Mouse (Mus musculus) megakaryocyte, adult 5-6 weeks (primary cell): ENCODE measurements around the gene Manf. TPM values are rescaled to one million over a fixed set of nuclear protein-coding genes. Genes with fewer than 3 reads are reported as not detected.

ENCODE experiments used
- ATAC-seq: 2 replicates; pipeline ENCODE4 v1.8.0; 2016; ENCODE audit warnings: mild to moderate bottlenecking, inconsistent platforms; ENCODE audit not compliant: poor library complexity, severe bottlenecking
- total RNA-seq, 2 experiments: library from RNA; stranded (forward) in 1 of 2; stranded (reverse) in 1 of 2; fragments of 153-499, 151-499 nt in 1 of 2; fragments of 221-1000, 200-1000 nt in 1 of 2; gene quantifications; 2 replicates each; pipeline versions ENCODE4 v1.2.3 to v1.2.4; 2015 to 2017

Gene Manf
- total RNA-seq (2015) = 220 and 229 TPM in 2 replicates
- total RNA-seq (2017) = 186 and 189 TPM in 2 replicates

DNA sequence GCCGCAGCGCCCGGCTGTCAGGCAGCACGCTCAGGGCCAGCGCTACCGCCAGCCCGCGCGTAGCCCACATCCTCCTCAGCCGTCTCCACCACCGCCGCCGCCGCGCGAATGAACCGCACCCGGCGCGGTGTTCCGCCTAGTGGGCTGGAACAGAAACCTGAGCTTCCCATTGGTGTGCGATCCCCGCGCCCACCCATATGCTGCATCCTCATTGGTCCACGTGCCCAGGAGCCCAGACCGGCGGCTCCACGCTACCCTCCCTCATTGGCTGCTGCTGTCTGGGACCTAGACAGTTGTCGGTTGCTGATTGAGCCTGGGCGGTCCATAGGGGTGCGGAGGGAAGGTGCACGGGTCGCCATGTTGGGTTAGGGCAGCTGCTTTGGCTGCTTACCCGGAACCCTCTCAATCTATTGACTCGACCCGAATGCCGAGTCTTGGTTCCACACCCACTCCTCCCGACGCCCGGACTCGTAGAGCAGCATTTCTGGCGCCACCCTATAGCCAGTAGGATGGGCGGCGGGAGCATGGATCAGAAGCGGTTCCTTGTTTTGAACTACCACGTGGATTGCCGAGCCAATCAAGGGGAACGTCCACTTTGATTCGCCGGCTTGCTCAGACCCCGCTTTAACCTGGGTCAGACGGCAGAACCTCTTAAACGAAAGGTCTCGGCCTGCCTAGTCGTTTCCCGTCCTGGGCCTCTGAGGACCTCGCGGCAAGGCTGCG lies at the start of gene Manf:
Gene Manf, minus strand, starts transcription at position 151 of the 723 bp plus-strand sequence.
- ATAC-seq = peak; percentile 82

- ATAC-seq = no peak
Observed at GRCm38 (mm10) chr9:106934998-106935397, 43.2 kb upstream of the Manf start.

GRCm38 (mm10) chr9:106914878-106915277 lies 23.1 kb upstream of the Manf start:
- ATAC-seq = no peak

- ATAC-seq = no peak
Observed at GRCm38 (mm10) chr9:106913759-106914158, 22.0 kb upstream of the Manf start.

DNA sequence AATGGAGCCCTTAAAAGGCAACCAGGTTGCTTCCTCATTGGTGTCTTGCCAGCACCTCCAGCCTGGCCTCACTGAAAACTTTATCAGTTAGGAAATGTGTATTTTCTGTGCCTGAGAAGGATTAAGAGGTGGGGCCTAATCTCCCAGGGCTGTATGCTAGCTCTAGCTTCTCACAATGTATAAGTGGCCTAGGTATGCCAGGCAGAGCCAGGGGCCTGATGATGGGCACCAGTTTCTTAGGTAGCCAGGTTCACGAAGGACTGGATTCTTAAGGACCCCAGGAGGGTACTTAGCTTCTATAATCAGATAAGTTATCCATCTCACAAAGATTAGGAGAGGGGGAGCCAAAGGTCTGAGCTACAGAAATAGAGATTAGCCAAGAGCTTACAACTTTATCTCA lies 19.8 kb upstream of the Manf start:
- ATAC-seq = no peak

- peak; percentile 82 for ATAC-seq
Observed at GRCm38 (mm10) chr9:106908715-106909114, 16.9 kb upstream of the Manf start.

DNA sequence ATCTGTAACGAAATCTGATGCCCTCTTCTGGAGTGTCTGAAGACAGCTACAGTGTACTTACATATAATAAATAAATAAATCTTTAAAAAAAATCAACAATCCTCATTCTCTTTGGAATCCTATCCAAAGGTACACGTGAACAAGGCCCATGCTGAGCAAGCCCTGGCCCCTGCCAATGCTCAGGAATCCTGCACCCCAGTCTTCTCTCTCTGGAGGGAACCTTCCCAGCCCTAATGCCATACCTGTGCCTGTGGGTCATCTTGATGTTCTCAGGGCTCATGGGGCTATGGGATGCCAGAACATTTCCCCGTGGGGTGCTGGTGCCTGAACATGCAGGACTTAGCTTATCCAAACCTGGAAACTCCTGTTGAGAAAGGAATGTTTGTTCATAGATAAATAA lies 16.4 kb upstream of the Manf start:
- ATAC-seq = no peak

- ATAC-seq = no peak
Observed at GRCm38 (mm10) chr9:106906597-106906996, 14.8 kb upstream of the Manf start.

DNA sequence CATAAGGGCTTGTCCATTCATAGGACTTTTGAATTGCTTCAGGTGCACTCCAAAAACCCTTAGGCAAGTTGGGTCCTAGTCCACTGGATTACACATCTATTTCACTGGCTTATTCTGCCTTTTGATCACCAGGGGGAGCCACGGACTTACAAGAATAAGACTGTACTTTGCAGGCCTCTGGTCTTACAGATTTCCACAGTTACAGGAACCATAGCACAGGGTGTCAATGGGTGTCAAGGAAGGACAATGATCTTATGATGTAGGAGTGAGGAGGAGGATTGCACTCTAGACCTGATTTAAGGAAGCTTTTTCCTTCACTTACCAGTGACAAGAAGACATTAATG lies 12.0 kb upstream of the Manf start:
- peak; percentile 75 for ATAC-seq

GRCm38 (mm10) chr9:106903099-106903790 lies 11.5 kb upstream of the Manf start:
- ATAC-seq = peak; percentile 21; the same call in 1 of the 2 replicates

GRCm38 (mm10) chr9:106901596-106901995 lies 9.8 kb upstream of the Manf start:
- ATAC-seq = no peak

- no peak for ATAC-seq
Observed at GRCm38 (mm10) chr9:106898901-106899300, 7.1 kb upstream of the Manf start.

GRCm38 (mm10) chr9:106893327-106893726 lies 1.5 kb upstream of the Manf start:
- no peak for ATAC-seq

DNA sequence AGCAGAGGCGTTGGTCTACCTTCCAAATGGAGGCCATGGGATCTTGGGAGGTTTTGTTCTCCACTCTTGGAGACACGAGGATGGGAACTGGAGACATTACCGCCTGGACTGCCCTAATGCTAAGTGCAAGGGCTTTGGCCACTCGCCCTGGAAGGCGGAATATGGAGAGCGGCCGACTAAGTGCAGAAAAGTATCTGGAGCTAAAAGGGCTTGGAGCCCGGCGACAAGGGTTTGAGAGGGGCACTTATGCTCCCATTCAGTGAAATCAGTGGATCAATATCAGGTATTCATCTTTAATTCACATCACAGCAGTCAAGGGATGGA lies 735 bp upstream of the Manf start:
- ATAC-seq = no peak

GRCm38 (mm10) chr9:106891341-106891741 lies 438 bp downstream of the Manf start:
- ATAC-seq = no peak

- ATAC-seq = no peak
Observed at GRCm38 (mm10) chr9:106890496-106891240, 1.1 kb downstream of the Manf start.

GRCm38 (mm10) chr9:106889321-106889720 lies 2.5 kb downstream of the Manf start:
- ATAC-seq = no peak

DNA sequence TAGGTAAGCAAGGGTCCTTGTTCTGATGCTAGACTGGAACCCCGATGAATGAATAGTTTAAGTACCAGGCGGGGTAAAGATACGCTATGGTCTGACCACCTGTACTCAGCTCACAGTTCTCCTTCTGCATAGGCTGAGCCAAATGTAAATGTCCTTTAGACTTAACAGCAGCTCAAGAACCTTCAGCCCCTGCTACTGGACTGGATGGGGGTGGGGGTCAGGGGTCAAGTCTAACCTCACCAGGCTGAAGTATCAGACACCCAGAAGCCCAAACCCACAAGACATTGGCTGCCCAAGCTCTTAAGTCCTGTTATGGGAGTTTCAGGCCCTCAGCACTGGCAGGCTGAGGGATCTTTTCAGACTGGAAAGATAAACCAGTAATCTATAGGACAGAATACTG lies 3.4 kb downstream of the Manf start:
- ATAC-seq = no peak

GRCm38 (mm10) chr9:106886828-106887702 lies 4.7 kb downstream of the Manf start, which contains the start of gene Rbm15b:
TSS of gene Rbm15b (minus strand) at chr9:106887428.
- ATAC-seq = peak; percentile 66

DNA sequence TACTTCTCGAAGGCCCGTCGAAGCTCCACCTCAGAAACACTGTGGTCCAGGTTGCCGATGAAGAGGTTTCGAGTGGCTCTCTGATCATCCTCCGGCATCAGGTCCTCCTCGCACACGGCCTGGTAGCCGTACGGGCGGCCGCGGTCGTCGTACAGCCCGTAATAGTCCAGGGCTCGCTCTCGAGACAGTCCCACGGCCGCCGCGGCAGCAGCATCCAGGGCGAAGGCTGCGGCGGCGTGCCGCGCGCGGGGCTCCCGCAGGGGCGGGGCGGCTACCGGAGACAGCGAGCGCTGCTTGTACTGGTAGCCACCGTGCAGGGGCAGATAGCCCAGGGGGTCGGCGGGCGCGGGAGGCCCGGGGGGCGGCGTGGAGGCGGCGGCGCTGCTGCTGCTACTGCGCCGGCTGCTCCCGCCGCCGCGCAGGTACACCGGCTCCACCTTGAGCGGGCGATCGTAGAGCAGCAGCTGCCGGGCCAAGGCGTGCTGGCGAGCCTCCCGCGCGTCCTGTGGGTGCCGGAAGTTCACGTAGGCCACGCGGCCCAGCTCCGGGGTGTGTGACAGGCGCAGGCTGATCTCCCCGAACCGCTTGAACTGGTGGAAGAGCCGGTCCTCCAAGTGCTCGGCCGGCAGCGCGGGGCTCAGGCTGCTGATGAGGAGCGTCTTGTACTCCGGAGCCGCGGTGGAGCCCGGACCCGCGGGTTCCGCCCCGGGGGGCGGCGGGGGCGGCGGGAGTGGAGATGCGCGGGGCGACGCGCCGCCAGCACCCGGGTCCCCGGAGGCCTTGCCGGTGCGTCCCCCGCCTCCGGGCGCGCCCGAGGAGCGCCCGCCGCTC lies 5.7 kb downstream of the Manf start:
- peak; percentile 33 for ATAC-seq
